Mouse (Mus musculus): ENCODE measurements around the gene H2afy2.
A peak's percentile ranks its signal among the peaks of the same experiment; 100 is the strongest.

H2afy2 gene

DNA sequence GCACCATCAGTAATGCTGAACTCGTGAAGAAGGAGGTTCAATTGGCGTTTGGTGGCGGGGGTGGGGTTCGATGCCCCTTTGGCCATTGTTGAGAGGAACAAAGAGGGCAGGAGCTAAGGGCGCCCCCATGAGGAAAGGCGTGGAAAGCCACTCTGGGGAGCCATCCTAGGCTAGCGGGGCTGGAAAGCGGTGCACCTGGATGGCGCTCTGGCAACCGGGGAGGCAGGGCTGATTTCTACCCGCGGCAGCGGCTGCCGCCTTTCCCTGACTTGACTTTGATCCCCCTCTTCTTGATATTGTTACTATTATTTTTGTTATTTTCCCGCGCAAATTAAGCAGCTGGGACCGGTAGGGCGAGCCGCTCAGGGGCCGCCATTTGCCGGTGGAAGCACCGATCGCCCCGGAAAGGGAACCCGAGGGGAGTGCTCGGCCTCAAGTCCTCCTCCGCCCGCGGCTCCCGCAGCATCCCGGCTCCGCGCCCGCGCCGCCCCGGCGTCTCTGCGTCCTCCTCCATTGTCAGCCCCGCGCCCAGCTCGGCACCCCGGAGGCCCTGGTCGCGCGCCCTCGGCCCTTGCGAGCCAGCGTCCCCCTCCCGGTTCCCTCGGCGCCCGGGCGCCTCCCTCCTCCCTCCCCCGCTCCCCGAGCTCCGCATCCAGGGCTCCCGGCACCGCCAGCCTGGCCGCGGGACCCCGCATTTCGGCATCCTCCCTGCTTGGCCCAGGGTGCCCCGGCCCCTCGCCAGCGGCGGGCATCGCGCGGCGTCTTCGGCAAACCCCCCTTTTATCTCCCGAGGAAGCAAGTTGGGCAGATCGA lies 942 bp downstream of the H2afy2 start:
- no peak for DNase-seq

DNA sequence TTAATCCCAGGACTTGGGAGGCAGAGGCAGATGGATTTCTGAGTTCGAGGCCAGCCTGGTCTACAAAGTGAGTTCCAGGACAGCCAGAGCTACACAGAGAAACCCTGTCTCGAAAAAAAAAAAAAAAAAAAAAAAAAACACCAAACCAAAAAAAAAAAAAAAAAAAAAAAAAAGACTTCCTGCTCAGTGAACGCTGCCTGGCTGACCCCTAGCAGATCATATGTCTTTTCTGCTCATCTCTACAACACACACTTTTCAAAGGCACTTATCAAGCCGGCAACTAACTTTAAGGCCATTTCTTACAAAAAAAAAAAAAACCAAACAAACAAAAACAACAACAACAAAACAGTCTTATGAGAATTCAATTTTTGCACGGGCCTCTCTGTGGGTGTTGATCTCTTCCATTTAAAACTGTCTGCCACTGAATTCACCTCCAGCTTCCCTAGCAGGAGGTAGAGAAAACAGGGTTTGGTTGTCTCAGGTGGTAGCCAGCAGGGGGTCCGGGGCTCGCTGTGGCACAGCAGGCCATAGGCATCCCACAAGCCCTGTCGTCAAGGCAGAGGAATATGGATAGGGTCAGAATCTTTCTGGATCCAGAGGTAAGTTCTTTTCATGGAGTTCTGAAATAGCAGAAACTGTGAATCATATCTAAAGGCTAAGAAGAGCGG lies 2.4 kb downstream of the H2afy2 start:
- no peak for DNase-seq

DNA sequence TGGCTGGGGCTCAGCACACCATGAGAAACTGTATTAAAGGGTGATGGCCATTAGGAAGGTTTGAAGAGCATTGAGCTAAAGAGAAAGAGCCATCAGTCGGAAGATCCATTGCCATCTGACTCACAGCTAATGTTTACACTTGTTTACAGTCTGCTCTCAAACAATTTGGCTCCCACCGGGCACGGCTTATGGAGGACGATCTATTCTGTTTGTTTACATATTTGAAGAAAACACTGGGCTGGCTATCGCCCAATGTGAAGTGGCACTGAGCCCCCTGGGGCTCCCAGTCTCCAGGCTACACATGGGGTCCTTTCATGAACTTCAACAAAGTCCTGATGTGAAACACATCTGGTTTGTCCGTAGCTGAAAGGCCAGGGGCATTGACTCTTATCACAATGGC lies 17.1 kb downstream of the H2afy2 start:
- no peak for DNase-seq

DNA sequence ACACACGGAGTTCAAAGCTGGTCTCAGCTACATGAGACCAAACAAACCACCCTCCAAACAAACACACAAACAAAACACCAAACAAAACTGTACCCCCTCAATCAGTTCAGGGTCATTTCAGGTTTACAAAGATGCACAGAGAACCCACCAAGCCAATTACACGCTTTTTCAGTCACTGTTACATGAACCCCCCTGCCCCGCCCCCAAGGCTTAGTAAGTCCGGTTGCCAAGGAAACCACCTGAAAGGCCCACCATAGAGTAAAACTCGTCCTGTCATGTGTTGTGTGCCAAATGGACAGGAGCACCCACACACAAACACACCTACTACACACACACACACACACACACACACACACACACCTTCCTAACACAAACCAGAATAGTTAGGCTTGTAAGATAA lies 18.4 kb downstream of the H2afy2 start:
- DNase-seq, result no peak

DNA sequence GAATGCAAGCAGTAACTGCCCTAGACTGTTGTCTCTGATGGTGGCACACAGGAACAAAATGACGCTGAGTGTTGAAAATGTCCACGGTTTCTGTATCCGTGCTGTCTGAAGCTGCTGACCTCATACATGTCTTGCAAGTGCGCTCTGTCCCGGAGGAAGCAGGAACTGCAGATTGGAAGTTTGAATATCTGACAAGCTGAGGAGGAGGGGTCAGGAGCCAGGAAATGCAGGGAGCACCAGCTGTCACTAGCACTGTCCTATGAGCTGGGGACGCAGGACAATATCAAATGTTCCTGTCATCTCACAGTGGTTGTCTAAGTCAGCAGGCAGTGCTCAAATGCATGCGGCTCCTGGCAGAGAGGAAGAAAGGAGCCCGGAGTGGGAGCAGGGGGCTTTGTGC lies 19.3 kb downstream of the H2afy2 start:
- no peak for DNase-seq

DNA sequence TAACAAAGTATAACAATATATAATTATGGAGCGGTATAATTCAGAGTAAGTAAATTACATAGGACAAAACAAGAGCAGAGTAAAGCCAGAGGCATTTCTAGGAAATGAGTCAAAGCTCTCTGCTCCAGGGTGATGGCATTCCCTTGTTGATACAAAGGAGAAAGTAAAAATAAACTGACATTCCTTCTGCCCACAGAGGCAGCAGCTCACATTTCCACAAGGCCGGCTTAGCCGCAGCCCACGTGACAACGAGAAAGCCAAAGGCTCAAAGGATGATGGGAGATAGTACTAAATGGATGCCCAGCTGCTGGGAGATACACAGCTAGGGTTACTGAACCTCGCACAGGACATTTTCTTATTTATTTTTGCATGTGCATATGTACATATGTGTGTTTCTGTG lies 24.1 kb downstream of the H2afy2 start:
- no peak for DNase-seq

DNA sequence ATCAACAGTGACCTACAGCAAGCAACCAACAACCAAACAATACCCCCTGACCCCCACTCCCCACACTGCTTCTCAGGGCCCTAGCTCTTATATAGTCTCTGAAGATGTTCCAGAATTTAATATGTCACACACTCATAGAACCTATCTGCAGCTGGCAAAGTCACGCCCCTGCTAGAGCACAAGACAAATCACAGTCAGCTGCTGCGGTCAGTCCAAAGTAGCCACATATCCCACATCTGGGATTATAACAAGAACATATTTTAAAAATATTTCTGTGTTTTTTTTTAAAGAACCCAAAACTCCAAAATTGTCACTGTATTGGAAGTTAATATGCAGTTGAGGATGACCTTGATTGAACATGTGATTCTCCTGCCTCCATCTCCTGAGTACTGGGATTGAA lies 25.0 kb downstream of the H2afy2 start:
- no peak for DNase-seq

DNA sequence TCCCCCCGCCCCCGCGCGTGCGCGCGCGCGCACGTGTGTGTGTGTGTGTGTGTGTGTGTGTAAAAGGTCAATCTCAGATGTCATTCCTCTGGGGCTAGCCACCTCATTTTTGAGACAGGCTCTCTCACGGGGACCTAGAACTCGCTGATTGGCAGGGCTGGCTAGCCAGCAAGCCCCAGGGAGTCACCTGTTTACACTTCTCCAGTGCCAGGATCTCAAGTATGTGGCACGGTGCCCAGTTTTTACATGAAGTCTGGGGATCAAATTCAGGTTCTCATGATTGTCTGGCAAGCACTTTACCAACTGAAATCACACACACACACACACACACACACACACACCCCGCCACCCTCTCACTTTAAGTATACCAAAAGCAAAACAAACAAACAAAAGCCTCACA lies 26.9 kb downstream of the H2afy2 start:
- DNase-seq, result no peak

DNA sequence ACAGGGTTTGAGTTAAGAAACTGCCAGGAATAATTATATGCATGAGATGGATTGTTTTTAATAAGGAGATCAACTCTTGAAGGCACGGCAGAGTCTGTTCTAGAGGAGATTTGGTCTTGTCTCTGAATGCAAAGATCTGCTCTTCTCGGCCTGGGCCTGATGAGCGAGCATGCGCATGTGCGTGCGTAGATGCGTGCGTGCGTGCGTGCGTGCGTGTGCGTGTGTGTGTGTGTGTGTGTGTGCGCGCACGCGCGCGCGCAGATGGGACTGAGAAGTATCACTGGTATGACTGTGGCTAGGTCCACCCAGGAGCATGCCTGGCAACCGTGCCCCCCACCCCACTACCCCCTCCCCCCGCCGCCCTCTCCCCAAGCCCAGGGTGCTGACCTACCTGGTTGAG lies 30.9 kb downstream of the H2afy2 start:
- no peak for DNase-seq

DNA sequence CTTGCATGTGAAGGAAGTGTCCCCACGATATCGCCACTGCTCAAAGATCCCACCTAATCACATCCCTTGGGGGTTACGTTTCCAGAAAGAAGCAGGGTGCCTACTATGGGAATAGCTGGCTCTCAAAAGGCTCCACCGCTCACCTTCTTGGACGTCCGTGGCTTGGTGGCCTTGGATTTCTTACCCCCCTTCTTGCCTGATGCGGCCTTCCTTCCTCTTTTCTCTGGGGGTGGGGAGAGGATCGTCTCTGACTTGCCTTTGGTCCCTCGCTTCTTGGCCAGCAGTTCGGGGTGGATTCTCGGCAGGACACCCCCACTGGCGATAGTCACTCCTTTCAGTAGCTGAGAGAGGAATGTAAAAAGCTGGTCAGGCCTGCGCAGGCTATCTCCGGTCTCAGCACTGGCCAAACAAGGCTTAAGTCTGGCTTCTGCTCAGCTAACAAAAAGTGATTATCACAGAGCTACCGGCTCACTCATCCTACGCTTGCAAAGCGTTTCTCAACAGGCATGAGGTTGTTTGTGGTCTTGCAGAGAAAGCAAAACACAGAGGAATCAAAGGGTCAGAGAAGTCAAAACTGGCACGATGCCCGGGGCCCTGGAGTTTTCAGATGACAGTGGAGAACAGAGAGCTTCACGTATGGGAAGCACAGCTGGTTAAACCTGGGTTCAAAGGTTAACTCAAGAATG lies 32.3 kb downstream of the H2afy2 start:
- DNase-seq, result no peak

DNA sequence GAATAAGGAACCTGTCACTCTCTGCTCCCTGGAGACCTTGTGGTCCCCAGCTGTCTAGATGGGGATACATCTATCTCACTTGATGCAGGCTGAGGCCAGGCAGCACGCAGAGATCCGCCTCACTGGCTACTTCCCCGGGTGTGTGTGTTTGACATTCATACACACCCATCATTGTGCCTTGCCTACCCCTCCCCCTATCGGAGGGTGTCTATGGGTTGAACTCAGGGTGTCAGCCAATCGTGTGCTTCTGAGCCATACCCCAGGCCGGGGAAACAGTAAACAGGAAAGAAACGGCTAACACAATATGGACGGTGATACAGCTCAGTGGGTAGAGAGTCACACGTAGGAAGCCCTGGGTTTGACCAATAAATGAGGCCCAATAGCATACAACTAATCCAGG lies 33.9 kb downstream of the H2afy2 start:
- DNase-seq, result peak in 1 of 2 experiments; percentile 7

DNA sequence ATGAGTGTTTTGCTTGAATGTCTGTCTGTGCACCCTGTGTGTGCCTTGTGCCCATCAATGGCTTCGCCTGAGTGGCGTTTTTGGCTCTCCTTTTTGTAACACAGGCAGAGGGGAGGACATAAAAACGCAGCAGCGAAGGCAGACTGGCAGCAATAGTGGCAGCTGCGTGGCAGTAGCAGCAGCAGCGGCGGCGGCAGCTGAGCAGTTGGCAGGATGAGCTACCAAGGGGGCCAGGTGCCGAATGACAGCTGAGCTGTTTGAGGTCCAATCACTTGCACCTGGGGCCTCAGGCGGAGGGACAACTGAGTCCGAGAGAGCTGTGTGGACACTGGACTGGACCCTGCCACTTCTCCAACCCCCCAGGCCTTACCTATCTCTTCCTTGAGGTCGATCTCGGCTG lies 36.6 kb downstream of the H2afy2 start:
- no peak for DNase-seq

DNA sequence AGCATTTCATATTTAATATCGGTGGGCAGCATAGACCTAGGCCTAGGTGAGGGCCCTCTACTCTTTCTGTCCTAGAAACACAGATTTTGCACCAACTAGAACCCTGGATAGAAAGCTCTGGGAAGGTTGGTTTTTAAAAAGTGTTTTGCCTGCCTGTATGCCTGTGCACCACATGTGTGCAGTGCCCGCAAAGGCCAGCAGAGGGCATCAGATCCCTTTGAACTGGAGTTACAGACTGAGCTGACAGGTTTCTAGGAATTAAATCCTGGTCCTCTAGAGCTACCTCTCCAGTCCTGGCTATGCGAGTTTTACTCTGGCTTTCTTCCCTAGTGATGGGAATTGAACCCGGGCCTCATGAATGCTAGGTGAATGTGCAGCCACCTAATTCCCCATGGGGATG lies 38.8 kb downstream of the H2afy2 start:
- DNase-seq, result peak; percentile 9 to 24

DNA sequence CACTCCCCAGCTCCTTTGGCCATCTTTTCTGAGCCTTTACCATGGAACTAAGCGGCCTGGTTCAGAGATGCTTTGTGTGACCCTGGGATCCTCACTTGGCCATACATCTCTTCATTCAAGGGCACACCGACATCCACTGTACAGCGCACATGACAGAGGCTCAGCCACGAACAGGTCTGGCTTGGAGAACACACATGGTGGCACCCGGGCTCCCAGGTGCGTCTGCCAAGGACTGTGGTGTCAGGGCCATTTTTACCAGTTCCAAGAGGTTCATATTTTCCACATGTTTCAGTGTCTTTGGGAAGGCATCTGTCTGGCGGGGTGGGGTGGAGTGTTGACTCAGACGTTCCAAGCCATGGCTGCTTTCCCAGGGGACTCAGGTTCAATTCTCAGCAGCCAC lies 41.6 kb downstream of the H2afy2 start:
- no peak for DNase-seq

DNA sequence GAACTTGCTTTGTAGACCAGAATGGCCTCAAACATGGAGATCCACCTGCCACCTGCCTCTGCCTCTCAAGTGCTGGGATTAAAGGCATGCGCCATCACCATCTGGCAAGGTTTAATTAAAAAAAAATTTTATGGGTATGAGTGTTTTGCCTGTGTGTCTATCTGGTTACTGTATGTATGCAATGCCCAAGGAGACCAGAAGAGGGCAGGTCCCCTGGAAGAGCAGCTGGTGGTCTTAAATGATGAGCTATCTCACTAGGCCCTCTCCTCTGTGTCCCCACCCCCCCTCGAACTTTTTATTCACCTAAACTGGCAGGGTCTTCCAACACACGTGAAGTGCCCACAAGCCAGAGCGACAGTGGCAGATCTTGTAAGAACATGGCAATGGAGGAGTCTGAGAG lies 42.1 kb downstream of the H2afy2 start:
- no peak for DNase-seq

DNA sequence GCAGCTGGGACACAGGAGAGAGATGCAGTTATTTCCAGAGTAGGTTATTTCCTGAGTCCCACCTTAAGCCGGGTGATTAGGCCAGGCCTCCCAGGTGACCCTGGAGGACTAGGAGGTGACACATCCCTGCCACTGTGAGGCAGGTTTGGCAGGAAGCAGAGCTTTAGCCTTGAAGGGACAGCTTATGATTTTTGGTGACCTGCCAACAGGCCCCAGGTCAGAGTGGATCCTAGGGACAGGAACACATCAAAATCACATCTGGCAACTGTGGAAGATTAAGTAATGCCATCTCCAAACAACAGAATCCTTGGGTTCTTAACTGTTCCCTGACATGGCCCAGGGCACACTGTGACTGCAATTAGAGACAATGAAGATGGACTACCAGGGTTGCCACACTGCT lies 42.6 kb downstream of the H2afy2 start:
- DNase-seq, result no peak

DNA sequence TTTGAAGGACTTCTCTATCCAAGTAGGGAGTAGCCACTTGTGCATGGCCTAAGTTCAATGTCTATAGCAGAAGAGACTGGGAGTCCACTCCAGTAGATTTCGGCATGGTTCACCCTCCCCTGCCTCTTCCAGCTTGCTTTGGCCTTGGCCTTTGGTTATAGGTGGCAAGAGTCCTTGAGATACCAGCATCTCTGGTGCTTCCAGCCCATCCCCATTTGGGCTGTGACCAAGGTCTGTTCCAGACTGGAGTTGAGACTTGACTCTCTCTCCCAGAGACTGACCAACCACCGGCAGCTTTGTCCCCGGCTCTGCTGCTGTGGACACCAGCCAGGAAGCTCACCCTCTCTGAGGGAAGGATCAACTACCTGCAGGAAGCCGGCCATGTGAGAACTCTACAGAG lies 45.8 kb downstream of the H2afy2 start:
- no peak for DNase-seq

DNA sequence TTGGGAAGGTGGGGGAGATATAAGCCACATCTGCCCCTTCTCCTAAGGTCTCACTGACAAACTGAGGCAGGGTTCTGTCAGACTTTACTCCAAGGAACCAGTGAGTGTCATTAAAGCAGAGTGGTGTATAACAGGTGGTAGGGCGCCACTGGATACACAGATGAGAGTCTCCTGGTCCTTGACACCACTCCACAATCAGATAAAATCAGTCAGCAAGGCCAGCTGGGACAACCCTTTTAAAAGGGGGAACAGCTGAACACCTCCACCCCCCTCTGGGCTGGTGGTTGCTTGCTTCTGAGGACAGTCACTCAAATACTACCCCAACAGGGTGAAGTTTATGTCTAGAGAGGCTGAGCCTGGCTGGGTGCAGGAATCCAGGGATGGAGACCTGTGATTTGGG lies 46.4 kb downstream of the H2afy2 start:
- DNase-seq, result no peak

DNA sequence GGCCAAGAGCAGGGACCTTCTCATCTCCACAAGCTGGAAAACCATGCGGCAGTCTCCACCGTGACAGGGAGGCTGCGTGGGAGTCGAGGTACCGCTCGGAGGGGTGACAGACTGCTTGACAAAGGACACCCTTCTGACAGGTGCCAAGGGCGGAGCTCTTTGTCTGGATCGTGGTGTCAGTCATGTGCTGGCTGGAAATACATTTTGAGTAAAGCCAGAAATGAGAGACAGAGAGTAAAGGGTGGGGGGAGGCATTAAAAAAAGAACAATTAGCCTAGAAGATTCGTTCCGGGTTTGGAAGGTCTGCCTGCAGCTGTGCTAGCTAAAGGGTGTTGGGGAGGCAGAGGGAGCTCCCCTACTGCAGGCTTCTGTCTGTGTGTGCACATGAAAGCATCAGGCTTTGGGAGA lies 47.3 kb downstream of the H2afy2 start:
- no peak for DNase-seq

DNA sequence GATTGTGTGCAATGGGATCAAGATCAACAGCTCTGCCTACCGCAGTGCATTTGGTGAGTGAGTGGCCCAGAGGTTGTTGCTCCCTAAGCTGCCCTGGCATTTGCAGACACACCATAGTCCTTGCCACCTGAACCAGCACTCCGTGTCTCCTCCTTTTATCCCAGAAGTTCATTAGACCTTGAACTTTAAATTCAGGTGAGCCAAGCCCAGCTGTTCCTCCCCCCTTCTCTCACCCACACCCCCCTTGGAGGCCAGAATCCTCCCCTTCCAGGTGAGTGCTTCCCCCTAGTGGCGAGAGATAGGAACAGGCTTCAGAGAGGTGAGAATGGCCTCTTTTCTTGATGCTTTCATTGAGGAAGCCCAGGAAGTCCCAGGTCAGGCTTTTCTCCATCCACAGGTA lies 49.6 kb downstream of the H2afy2 start:
- peak; percentile 44 to 47 for DNase-seq

DNA sequence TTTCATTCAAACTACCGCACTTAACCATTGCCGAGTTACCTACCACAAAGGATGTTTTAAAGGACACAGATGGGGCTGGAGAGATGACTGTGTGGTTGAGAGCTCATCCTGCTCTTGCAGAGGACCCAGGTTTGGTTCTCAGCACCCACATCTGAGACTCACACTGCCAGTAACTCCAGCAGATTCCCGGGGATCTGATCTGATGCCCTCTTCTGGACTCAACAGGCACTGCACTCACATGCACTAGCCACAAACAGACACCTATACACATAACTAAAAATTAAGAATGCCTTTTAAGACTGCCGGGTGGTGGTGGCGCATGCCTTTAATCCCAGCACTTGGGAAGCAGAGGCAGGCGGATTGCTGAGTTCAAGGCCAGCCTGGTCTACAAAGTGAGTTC lies 53.8 kb downstream of the H2afy2 start:
- no peak for DNase-seq

DNA sequence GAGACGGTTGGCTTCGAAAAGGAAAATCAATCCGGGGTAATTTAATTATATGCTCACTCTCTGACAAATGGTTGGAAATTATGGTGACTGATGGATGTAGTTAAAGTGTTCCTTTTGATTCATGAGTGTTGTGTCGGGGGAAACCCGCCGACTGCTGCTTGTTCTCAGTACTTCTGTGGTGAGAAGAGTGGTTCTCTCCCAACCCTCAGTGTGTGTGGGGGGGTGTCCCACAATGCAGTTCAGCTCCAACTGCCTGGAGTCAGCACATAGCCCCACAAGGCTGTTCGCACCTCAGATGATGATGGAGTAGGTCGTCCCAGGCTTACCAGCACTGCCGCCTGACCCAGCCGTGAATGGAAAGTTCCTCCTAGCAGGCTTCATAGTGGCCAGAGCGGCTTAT lies 54.8 kb downstream of the H2afy2 start:
- no peak for DNase-seq

DNA sequence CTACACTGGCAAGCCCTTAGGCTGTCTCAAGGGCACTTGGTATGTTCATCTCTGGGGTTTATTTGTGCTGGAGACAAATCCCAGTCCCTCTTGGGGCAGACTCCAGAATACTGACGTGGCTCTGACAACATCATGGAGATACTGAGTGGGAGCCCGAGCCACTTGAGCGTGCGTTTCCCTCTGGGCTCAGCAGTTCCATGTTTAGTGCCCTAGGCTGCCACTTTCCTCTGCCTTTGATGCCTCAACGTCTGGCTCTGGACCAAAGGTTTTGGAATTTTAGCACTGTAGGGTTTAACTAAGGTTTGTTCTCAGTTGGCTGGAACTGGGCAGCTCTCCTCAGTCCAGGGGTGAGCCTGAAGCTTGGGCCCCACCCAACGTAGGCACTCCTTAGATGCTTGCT lies 60.7 kb downstream of the H2afy2 start:
- no peak for DNase-seq

DNA sequence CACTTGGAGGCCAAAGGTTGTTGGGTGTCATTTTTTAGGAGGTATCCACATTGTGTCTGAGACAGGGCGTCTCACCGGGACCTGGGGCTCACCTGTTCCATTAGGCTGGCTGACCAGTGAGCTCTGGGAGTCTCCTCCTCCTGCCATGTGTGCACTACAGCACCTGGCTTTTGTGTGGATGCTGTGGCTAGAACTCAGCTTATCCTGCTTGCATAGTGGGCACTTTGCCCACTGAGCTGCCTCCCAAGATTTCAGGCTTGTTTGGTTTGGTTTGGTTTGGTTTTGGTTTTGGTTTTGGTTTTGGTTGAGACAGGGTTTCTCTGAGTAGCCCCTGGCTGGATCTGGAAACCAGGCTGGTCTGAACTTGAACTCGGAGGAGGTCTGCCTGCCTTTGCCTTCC lies 61.7 kb downstream of the H2afy2 start:
- no peak for DNase-seq
